In the genomic region with DNA sequence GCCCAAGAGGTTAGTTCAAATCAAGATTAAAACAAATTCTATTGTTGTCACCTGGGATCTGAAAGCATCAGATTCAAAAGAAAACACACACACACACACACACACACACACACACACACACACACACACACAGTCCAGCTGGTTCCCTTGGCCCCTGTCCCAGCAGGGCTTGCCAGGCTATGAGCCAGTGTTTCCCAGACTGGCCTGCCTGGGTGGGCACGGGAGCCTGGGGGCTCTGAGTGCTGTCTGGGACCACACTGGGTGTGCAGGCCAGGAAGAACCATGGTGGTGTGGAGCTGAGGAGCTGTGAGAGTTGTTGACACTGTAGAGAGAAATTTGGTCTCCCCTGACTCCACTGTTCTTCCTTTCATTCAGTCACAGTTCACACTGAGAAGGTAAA, we compare ENCODE assay signal across 18 mouse cellular contexts.
A peak's percentile ranks its signal among the peaks of the same experiment; 100 is the strongest.
DNase-seq lines count a peak whose midpoint lies in the region; ATAC-seq and TF ChIP-seq lines count a peak whose summit lies in the region.
"Had no signal": no experiment of that assay in that cellular context is flagged by ENCODE, and none has a peak within 500 bp of the region (broad histone marks: within the 10 kb centered on the region; RNA-seq: fewer than 3 reads in every experiment).

No protein-coding gene starts in this region.

- H3K36me3 ChIP-seq in hindbrain, embryonic 14.5 days (replicated peaks; ENCODE audit: control insufficient read depth, insufficient read depth) = no peaks in the 10 kb centered on the region
- no peaks in the 10 kb centered on the region for H3K36me3 ChIP-seq in hindbrain, embryonic 12.5 days
- no peaks in the 10 kb centered on the region for H3K36me3 ChIP-seq in midbrain, embryonic 14.5 days (ENCODE audit: control insufficient read depth, insufficient read depth, low read length)
- no peaks in the 10 kb centered on the region for H3K36me3 ChIP-seq in midbrain, embryonic 10.5 days
- H3K36me3 ChIP-seq in embryonic facial prominence, embryonic 10.5 days (replicated peaks) = no peaks in the 10 kb centered on the region
- H3K36me3 ChIP-seq: liver, embryonic 13.5 days had no signal

- TF ChIP-seq CTCF in brain, embryonic 14.5 days (IDR thresholded peaks at IDR 0.05; ENCODE audit: borderline replicate concordance, extremely low read depth, insufficient read depth, insufficient read length) = no peak

- no peaks in the 10 kb centered on the region for H3K9me3 ChIP-seq in hindbrain, embryonic 14.5 days (ENCODE audit: control insufficient read depth, low read length)
- no peaks in the 10 kb centered on the region for H3K9me3 ChIP-seq in hindbrain, embryonic 12.5 days (replicated peaks)
- H3K9me3 ChIP-seq in midbrain, embryonic 14.5 days (ENCODE audit: control insufficient read depth, low read length) = no peaks in the 10 kb centered on the region
- no peaks in the 10 kb centered on the region for H3K9me3 ChIP-seq in midbrain, embryonic 10.5 days (replicated peaks)
- H3K9me3 ChIP-seq in embryonic facial prominence, embryonic 10.5 days = no peaks in the 10 kb centered on the region
- H3K9me3 ChIP-seq: liver, embryonic 13.5 days had no signal

- ATAC-seq in hindbrain, embryonic 14.5 days (ENCODE audit: low FRiP score) = peak; percentile 59; the same call in 1 of the 2 replicates
- ATAC-seq in hindbrain, embryonic 12.5 days (ENCODE audit: low FRiP score) = no peak
- ATAC-seq in midbrain, embryonic 14.5 days (ENCODE audit: low FRiP score, low TSS enrichment) = no peak
- ATAC-seq: intestine, postnatal 0 days had no signal

- H3K27ac ChIP-seq in hindbrain, embryonic 14.5 days = no peak overlapping the region
- H3K27ac ChIP-seq in hindbrain, embryonic 12.5 days = no peak overlapping the region
- H3K27ac ChIP-seq in midbrain, embryonic 14.5 days (replicated peaks; ENCODE audit: low read depth, low read length) = no peak overlapping the region
- no peak overlapping the region for H3K27ac ChIP-seq in midbrain, embryonic 10.5 days (replicated peaks)
- H3K27ac ChIP-seq in embryonic facial prominence, embryonic 10.5 days (replicated peaks) = no peak overlapping the region
- H3K27ac ChIP-seq: liver, embryonic 13.5 days; macrophage had no signal

- WGBS in hindbrain, embryonic 14.5 days = 60% methylated on average over 1 of the region's 1 CpGs
- WGBS in hindbrain, embryonic 12.5 days = 75% methylated on average over 1 of the region's 1 CpGs
- 50% methylated on average over 1 of the region's 1 CpGs for WGBS in midbrain, embryonic 14.5 days
- 82% methylated on average over 1 of the region's 1 CpGs for WGBS in midbrain, embryonic 10.5 days
- 83% methylated on average over 1 of the region's 1 CpGs for WGBS in embryonic facial prominence, embryonic 10.5 days

- no peak for TF ChIP-seq POLR2A in brain, embryonic 14.5 days (IDR thresholded peaks at IDR 0.05; ENCODE audit: borderline replicate concordance, extremely low read depth, insufficient read depth, insufficient read length, poor library complexity, severe bottlenecking)

- no peaks in the 10 kb centered on the region for H3K27me3 ChIP-seq in hindbrain, embryonic 14.5 days (ENCODE audit: control insufficient read depth, insufficient read depth, low read length)
- H3K27me3 ChIP-seq in hindbrain, embryonic 12.5 days = no peaks in the 10 kb centered on the region
- no peaks in the 10 kb centered on the region for H3K27me3 ChIP-seq in midbrain, embryonic 14.5 days (ENCODE audit: control insufficient read depth, insufficient read depth, low read length)
- no peaks in the 10 kb centered on the region for H3K27me3 ChIP-seq in midbrain, embryonic 10.5 days (ENCODE audit: low read depth, poor library complexity, severe bottlenecking)
- H3K27me3 ChIP-seq in embryonic facial prominence, embryonic 10.5 days (replicated peaks; ENCODE audit: low read depth, poor library complexity, severe bottlenecking) = no peaks in the 10 kb centered on the region
- H3K27me3 ChIP-seq: liver, embryonic 13.5 days had no signal

- no peak overlapping the region for H3K4me2 ChIP-seq in hindbrain, embryonic 14.5 days (replicated peaks)
- no peak overlapping the region for H3K4me2 ChIP-seq in hindbrain, embryonic 12.5 days (replicated peaks)
- H3K4me2 ChIP-seq in midbrain, embryonic 14.5 days (ENCODE audit: low read length) = no peak overlapping the region
- H3K4me2 ChIP-seq: liver, embryonic 13.5 days had no signal

- H3K4me3 ChIP-seq in hindbrain, embryonic 14.5 days (replicated peaks; ENCODE audit: low read length) = no peak overlapping the region
- no peak overlapping the region for H3K4me3 ChIP-seq in hindbrain, embryonic 12.5 days
- no peak overlapping the region for H3K4me3 ChIP-seq in midbrain, embryonic 14.5 days (replicated peaks; ENCODE audit: low read depth, low read length)
- H3K4me3 ChIP-seq in midbrain, embryonic 10.5 days = no peak overlapping the region
- no peak overlapping the region for H3K4me3 ChIP-seq in embryonic facial prominence, embryonic 10.5 days
- H3K4me3 ChIP-seq: liver, embryonic 13.5 days; myocyte had no signal

- peaks cover 9% of the 10 kb centered on the region; the same call in 1 of the 2 replicates for H3K4me1 ChIP-seq in hindbrain, embryonic 14.5 days (replicated peaks; ENCODE audit: control insufficient read depth, insufficient read depth, low read length)
- peaks cover 13% of the 10 kb centered on the region for H3K4me1 ChIP-seq in hindbrain, embryonic 12.5 days
- peaks cover 17% of the 10 kb centered on the region for H3K4me1 ChIP-seq in midbrain, embryonic 14.5 days (ENCODE audit: control insufficient read depth, insufficient read depth, low read length)
- H3K4me1 ChIP-seq in midbrain, embryonic 10.5 days = peaks cover 20% of the 10 kb centered on the region
- H3K4me1 ChIP-seq in embryonic facial prominence, embryonic 10.5 days = peaks cover 14% of the 10 kb centered on the region

- no peak overlapping the region for H3K9ac ChIP-seq in hindbrain, embryonic 14.5 days
- H3K9ac ChIP-seq in hindbrain, embryonic 12.5 days = no peak overlapping the region
- no peak overlapping the region for H3K9ac ChIP-seq in midbrain, embryonic 14.5 days (replicated peaks; ENCODE audit: low read length)
- H3K9ac ChIP-seq: liver, embryonic 13.5 days had no signal

- DNase-seq in cerebellum, postnatal 14 days = peak; percentile 78 to 84
- DNase-seq in cerebellum, adult 9-10 months = no peak
- no peak for DNase-seq in hindbrain, embryonic 14.5 days (ENCODE audit: low spot score)
- DNase-seq in midbrain, embryonic 14.5 days = peak; percentile 55
- no peak for DNase-seq in midbrain, embryonic 10.5 days (ENCODE audit: low spot score)
- DNase-seq in brain, embryonic 14.5 days (ENCODE audit: low read depth) = peak; percentile 80
- no peak for DNase-seq in embryonic facial prominence, embryonic 10.5 days (ENCODE audit: low spot score)
- DNase-seq: adrenal gland, postnatal 14 days; cerebellum, adult 2 months; heart, adult 18-20 months; heart, postnatal 14 days; kidney, postnatal 25 days; liver, embryonic 13.5 days; thymus, adult 2 months had no signal

Comparison
In these comparisons a context has a peak if more than half of its experiments do, and no peak if none do; other contexts are left out.
1. DNase-seq: peak in cerebellum, postnatal 14 days (2 of 2), midbrain, embryonic 14.5 days (single experiment) and brain, embryonic 14.5 days (single experiment); none in cerebellum, adult 9-10 months (single experiment), hindbrain, embryonic 14.5 days (single experiment), midbrain, embryonic 10.5 days (single experiment) and embryonic facial prominence, embryonic 10.5 days (single experiment).